Mouse (Mus musculus): Measurements from ENCODE around the gene Chchd2. TPM values are rescaled to one million over a fixed set of nuclear protein-coding genes. Genes with fewer than 3 reads are reported as not detected.
"Not testable (repeated sequence)": the region's sequence is repeated elsewhere in the genome, so short reads cannot be mapped to it uniquely, and the experiment has no call there.

Gene Chchd2
- polyA plus RNA-seq, 1 experiment = 915 TPM

DNA sequence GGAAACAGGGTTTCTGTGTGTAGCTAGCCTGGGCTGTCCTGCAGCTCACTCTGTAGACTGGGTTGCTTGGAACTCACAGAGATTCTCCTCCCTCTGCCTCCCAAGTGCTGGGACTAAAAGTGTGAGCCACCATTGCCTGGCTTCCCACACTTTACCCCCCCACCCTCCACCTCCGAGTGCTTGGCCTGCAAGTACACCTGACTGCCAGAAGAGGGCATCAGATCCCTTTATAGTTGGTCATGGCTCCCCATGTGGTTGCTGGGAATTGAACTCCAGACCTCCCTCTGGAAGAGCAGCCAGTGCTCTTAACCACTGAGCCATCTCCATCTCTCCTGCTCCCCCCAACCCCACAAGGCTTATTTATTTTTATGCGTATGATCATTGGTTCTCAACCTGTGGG lies 26.8 kb upstream of the Chchd2 start:
- H3K4me1 ChIP-seq = peaks cover 33% of the 10 kb centered on the region
- H3K9me3 ChIP-seq = no peaks in the 10 kb centered on the region
- peak overlapping the region; percentile 14 for H3K4me3 ChIP-seq (replicated peaks)
- no peak for TF ChIP-seq FLI1 (IDR thresholded peaks at IDR 0.05; ENCODE audit: low read length)
- no peaks in the 10 kb centered on the region for H3K36me3 ChIP-seq (replicated peaks; ENCODE audit: low read length)
- H3K27me3 ChIP-seq (replicated peaks) = no peaks in the 10 kb centered on the region

DNA sequence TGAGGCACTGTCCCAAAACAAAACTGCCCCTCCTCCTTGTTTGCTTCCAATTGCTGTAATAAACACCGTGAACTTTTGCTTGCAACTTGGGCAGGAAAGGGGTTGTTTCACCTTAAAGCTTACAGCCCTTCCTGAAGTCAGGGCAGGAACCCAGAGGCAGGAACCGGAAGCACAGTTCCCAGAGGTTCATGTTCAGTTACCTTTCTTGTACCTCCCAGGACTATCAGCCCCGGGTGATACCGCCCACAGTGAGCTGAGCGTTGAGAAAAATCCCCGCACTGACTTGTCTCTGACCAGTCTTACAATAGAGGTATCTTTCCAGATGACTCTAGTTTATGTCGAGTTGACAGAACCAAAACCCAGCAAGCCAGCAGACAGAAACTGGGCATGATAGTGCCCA lies 22.3 kb upstream of the Chchd2 start:
- H3K27me3 ChIP-seq (replicated peaks) = no peaks in the 10 kb centered on the region
- H3K4me1 ChIP-seq = peaks cover 44% of the 10 kb centered on the region
- peak overlapping the region; percentile 38 for H3K4me3 ChIP-seq (replicated peaks)
- no peaks in the 10 kb centered on the region for H3K9me3 ChIP-seq
- H3K36me3 ChIP-seq (replicated peaks; ENCODE audit: low read length) = no peaks in the 10 kb centered on the region
- no peak for TF ChIP-seq GATA1 (IDR thresholded peaks at IDR 0.05; ENCODE audit: borderline replicate concordance, low read length)
- TF ChIP-seq FLI1 (IDR thresholded peaks at IDR 0.05; ENCODE audit: low read length) = no peak

DNA sequence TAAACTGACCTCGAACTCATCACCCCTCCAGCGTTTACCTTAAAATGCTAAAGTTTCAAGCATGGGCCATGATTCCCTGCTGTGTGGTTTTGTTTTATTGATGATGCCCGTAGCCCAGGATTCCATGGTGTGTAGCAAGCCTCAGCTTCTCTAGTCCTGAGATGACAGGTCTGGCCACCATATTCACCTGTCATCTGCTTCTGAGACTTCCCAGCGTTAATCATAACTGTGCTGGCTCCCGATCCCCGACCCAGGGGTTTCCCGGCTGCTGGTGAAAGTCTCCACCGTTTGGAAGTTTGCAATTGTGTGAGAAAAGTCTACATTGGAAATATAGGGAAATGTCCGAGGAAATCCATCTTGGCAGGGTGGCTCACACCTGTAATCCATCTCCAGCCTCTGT lies 21.9 kb upstream of the Chchd2 start:
- H3K36me3 ChIP-seq (replicated peaks; ENCODE audit: low read length) = no peaks in the 10 kb centered on the region
- H3K9me3 ChIP-seq = no peaks in the 10 kb centered on the region
- peaks cover 43% of the 10 kb centered on the region for H3K4me1 ChIP-seq
- H3K4me3 ChIP-seq (replicated peaks) = peak overlapping the region; percentile 97
- H3K27me3 ChIP-seq (replicated peaks) = no peaks in the 10 kb centered on the region
- no peak for TF ChIP-seq FLI1 (IDR thresholded peaks at IDR 0.05; ENCODE audit: low read length)

DNA sequence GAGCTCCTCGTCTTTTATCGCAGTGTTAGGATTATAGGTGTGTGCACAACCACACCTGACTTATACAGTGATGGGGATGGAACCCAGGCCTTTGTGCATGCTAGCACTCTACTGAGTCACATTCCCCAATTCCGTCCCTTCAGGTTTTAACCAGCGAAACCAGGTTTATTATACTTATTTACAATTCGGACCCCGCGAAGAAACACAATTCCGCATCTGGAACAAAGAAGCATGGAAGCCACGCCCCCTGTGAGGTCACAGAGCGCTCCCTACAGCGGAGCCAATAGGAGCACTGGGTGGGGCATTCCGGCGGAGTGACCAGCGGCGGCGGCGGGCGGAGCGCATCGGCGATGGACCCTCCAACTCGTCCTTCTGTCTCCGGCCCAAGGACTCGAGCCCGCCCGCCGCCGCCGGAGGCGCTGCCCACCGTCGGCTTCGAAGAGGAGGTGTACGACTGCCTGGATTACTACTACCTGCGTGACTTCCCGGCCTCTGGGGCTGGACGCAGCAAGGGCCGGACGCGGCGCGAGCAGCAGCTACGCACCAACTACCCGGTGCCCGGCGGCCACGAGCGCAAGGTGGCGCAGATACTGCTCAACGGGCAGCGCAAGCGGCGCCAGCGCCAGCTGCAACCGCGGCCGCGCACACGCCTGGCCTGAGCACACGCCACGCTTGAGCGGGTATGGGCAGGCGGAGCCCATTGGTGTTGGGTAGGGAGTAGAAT lies 21.1 kb upstream of the Chchd2 start, which contains the start of gene Nupr1l:
TSS of gene Nupr1l (plus strand) at position 299 of the 724 bp plus-strand sequence.
- no peak for TF ChIP-seq FLI1 (IDR thresholded peaks at IDR 0.05; ENCODE audit: low read length)
- no peak for TF ChIP-seq GATA1 (IDR thresholded peaks at IDR 0.05; ENCODE audit: borderline replicate concordance, low read length)
- no peaks in the 10 kb centered on the region for H3K27me3 ChIP-seq (replicated peaks)
- H3K9me3 ChIP-seq = no peaks in the 10 kb centered on the region
- H3K36me3 ChIP-seq (replicated peaks; ENCODE audit: low read length) = no peaks in the 10 kb centered on the region
- H3K4me3 ChIP-seq (replicated peaks) = peak within 1 kb of the TSS; percentile 97
- H3K4me1 ChIP-seq = peaks cover 37% of the 10 kb centered on the region

DNA sequence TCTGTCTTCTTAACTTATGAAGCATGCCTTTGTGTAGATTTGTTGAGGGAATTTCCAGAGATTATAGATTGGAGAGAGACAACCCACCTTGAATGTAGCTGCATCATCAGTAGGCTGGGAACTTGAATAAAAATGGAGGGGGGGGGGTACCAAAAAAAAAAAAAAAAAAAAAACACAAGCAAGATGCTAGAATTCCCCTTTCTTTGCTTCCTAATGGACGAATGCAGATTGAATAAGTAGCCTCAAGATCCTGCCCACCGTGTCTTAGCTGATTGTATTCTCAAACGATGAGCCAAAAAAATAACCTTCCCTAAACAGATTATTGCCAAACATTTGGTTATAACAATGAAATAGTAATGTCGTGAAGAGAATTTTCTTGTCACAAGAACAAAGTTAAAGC lies 20.5 kb upstream of the Chchd2 start:
- Histone ChIP-seq H3K4me3 (replicated peaks) (peak overlapping the region; percentile 97), H3K4me1 (peaks cover 33% of the 10 kb centered on the region)
- TF ChIP-seq GATA1 (IDR thresholded peaks at IDR 0.05; ENCODE audit: borderline replicate concordance, low read length) (no peak), FLI1 (IDR thresholded peaks at IDR 0.05; ENCODE audit: low read length) (no peak)

DNA sequence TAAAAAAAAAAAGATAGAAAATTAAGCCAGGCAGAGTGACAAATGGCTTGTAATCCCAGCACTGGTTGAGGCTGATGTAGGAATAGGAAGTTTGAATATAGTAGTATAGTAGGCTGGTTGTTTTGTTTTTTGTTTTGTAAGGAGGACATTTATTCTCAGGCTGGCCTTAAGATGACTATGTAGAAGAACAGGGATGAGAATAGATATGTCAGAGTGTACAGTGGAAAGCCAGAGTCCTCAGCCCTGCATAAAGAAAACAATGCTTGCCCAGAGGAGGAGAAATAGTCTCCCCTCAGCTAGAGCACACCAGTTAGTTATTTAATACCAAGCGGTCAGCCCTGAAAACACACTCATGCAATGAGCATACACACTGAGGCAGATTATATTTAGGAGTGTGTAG lies 11.2 kb upstream of the Chchd2 start, which contains the start of gene Phkg1:
TSS of gene Phkg1 (minus strand) at position 101 of the 400 bp plus-strand sequence.
- H3K27me3 ChIP-seq (replicated peaks) = no peaks in the 10 kb centered on the region
- H3K9me3 ChIP-seq = no peaks in the 10 kb centered on the region
- H3K4me1 ChIP-seq = peaks cover 16% of the 10 kb centered on the region
- H3K4me3 ChIP-seq (replicated peaks) = no peak within 1 kb of the TSS
- TF ChIP-seq FLI1 (IDR thresholded peaks at IDR 0.05; ENCODE audit: low read length) (no peak), GATA1 (IDR thresholded peaks at IDR 0.05; ENCODE audit: borderline replicate concordance, low read length) (no peak)
- H3K36me3 ChIP-seq (replicated peaks; ENCODE audit: low read length) = no peaks in the 10 kb centered on the region

More for the DNA sequence above, 20.5 kb upstream of the Chchd2 start:
- Histone ChIP-seq H3K36me3 (replicated peaks; ENCODE audit: low read length) (no peaks in the 10 kb centered on the region), H3K27me3 (replicated peaks) (no peaks in the 10 kb centered on the region), H3K9me3 (no peaks in the 10 kb centered on the region)

DNA sequence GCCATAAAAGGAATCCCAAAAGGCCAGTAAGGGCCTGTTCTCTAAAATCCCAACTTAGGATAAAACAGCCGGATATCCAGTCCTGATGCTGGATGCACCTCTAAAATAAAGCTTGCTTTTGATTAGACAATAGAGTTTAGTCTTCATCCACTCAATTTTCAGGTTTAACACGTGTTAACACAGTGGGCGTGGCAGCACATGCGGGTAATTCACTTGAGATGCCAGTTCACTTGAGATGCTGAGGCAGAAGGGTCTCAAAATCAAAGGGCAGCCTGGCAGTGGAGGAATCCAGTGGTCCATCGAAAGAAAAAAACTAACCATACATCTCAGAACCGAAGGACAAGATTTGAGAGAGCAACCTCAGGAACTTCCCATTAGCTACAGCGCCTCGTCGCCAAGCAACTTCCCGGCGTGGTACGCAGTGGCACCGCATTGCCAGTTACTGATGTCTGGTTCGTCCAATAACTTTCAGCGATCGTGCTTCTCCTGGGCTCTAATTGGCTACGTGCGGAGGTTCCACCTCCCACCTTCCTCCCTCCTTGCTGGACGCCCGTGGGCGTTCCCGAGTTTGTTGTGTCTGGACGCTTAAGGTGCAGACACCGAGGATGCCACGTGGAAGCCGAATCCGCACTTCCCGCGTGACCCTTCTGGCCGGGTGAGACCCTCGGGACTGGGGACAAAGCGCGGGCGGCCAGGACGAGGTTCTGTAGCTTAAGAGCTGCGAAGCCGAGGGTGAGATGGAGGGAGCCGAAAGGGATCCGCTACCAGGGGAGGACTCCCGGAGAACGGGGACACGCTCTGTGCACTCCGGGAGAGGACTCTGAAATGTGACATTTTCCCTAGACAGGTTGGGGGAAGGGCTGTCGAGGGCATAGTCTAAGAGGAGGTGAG lies 8.2 kb upstream of the Chchd2 start, which contains the start of gene Zbed5:
TSS of gene Zbed5 (plus strand) at position 526 of the 891 bp plus-strand sequence.
- H3K4me3 ChIP-seq (replicated peaks) = peak within 1 kb of the TSS; percentile 92
- TF ChIP-seq GATA1 (IDR thresholded peaks at IDR 0.05; ENCODE audit: borderline replicate concordance, low read length) (no peak), FLI1 (IDR thresholded peaks at IDR 0.05; ENCODE audit: low read length) (no peak)

DNA sequence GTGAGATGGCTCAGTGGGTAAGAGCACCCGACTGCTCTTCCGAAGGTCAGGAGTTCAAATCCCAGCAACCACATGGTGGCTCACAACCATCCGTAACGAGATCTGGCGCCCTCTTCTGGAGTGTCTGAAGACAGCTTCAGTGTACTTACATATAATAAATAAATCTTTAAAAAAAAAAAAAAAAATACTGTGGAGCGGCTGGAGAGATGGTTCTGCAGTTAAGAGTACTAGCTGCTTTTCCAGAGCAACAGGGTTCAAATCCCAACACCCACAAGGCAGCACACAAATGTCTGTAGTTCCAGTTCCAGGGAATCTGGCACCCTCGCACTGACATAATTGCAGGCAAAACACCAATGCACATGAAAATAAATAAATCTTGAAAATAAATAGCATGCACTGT lies 3.1 kb upstream of the Chchd2 start:
- H3K36me3 ChIP-seq (replicated peaks; ENCODE audit: low read length); H3K27me3 ChIP-seq (replicated peaks); H3K9me3 ChIP-seq; H3K4me3 ChIP-seq (replicated peaks): not testable (repeated sequence)
- peaks cover 17% of the 10 kb centered on the region for H3K4me1 ChIP-seq

More for the DNA sequence above, 8.2 kb upstream of the Chchd2 start, which contains the start of gene Zbed5:
- no peaks in the 10 kb centered on the region for H3K9me3 ChIP-seq
- H3K36me3 ChIP-seq (replicated peaks; ENCODE audit: low read length) = no peaks in the 10 kb centered on the region
- H3K27me3 ChIP-seq (replicated peaks) = no peaks in the 10 kb centered on the region
- peaks cover 16% of the 10 kb centered on the region for H3K4me1 ChIP-seq

DNA sequence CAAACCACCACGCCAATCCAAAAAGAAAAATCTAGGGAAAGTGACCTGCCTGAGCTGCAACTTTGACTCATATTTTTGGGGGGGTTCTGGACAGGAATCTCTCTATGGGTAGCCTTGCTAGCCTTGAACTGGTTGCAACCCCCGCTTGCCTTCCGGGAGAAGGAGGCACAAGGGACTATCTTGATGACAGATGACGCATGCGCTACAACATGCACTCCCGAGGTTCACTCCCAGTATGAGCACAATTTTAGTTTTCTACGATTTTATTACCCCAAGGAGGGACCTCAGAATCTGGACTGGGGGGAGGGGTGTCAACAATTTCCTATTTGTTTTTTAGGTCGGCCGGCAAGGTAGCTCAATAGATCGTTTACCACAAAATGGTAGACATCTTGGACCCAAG lies 999 bp downstream of the Chchd2 start:
- H3K9me3 ChIP-seq = 0 out of 2 replicates have a peak, but pooled peaks cover 3% of the 10 kb centered on the region
- H3K4me1 ChIP-seq = peaks cover 29% of the 10 kb centered on the region
- H3K27me3 ChIP-seq (replicated peaks) = no peaks in the 10 kb centered on the region
- peaks cover 38% of the 10 kb centered on the region for H3K36me3 ChIP-seq (replicated peaks; ENCODE audit: low read length)
- TF ChIP-seq GATA1 (IDR thresholded peaks at IDR 0.05; ENCODE audit: borderline replicate concordance, low read length) (no peak), FLI1 (IDR thresholded peaks at IDR 0.05; ENCODE audit: low read length) (no peak)
- H3K4me3 ChIP-seq (replicated peaks) = peak overlapping the region; percentile 97

DNA sequence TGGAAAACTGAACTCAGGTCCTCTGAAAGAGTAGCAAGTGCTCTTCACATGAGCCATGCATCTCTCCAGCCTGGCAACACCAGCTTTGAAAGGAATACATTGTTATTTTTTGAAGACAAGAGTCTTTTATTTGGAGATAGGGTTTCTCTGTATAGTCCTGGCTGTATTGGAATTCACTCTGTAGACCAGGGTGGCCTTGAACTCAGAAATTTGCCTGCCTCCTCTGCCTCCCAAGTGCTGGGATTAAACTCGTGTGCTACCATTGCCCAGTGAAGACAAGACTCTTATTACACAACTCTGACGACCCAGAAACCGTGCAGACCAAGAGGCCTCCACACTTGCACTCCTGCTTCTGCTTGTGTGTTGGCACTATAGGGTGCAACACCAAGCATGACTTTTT lies 7.4 kb downstream of the Chchd2 start:
- Histone ChIP-seq H3K36me3 (replicated peaks; ENCODE audit: low read length) (peaks cover 54% of the 10 kb centered on the region), H3K4me1 (peaks cover 30% of the 10 kb centered on the region), H3K27me3 (replicated peaks) (no peaks in the 10 kb centered on the region), H3K4me3 (replicated peaks) (no peak overlapping the region), H3K9me3 (no peaks in the 10 kb centered on the region)
- no peak for TF ChIP-seq FLI1 (IDR thresholded peaks at IDR 0.05; ENCODE audit: low read length)
- no peak for TF ChIP-seq GATA1 (IDR thresholded peaks at IDR 0.05; ENCODE audit: borderline replicate concordance, low read length)

Measured in megakaryocyte, embryonic 14.5 days (primary cell).